Mouse (Mus musculus): Measurements from ENCODE around the gene Nin. TPM values are rescaled to one million over a fixed set of nuclear protein-coding genes. Genes with fewer than 3 reads are reported as not detected.

The Nin gene
- polyA plus RNA-seq, 1 experiment: 8.0 TPM

GRCm38 (mm10) chr12:70103257-70103656 is 10.3 kb downstream of the Nin start:
- H3K79me2 ChIP-seq (ENCODE audit: control insufficient read depth, insufficient read depth): peaks cover 58% of the 10 kb centered on the region
- H3ac ChIP-seq (ENCODE audit: control insufficient read depth, insufficient read length, low read depth): no peak overlapping the region
- no peak overlapping the region for H3K4me3 ChIP-seq (ENCODE audit: insufficient read depth, poor library complexity, severe bottlenecking)
- TF ChIP-seq USF1 (IDR thresholded peaks at IDR 0.05; ENCODE audit: low read depth) (no peak), CTCF (IDR thresholded peaks at IDR 0.05; ENCODE audit: control insufficient read depth, insufficient read depth, insufficient read length) (no peak), MYOD1 (IDR thresholded peaks at IDR 0.05; ENCODE audit: control insufficient read depth, insufficient read length, low read depth) (no peak), MYOG (IDR thresholded peaks at IDR 0.05; ENCODE audit: control insufficient read depth, extremely low read depth, insufficient read length) (no peak), CEBPB (IDR thresholded peaks at IDR 0.05; ENCODE audit: low read depth) (no peak), MAX (IDR thresholded peaks at IDR 0.05) (no peak), FOSL1 (IDR thresholded peaks at IDR 0.05; ENCODE audit: insufficient read depth, low read length, poor library complexity, severe bottlenecking) (no peak)
- H3K27me3 ChIP-seq (ENCODE audit: control insufficient read depth, insufficient read depth, insufficient read length): no peaks in the 10 kb centered on the region
- H3K36me3 ChIP-seq (ENCODE audit: control insufficient read depth, insufficient read depth): peaks cover 10% of the 10 kb centered on the region
- peaks cover 21% of the 10 kb centered on the region for H3K79me3 ChIP-seq (ENCODE audit: low read depth)

- TF ChIP-seq MYOG (IDR thresholded peaks at IDR 0.05; ENCODE audit: control insufficient read depth, extremely low read depth, insufficient read length) (no peak), USF1 (IDR thresholded peaks at IDR 0.05; ENCODE audit: low read depth) (no peak), FOSL1 (IDR thresholded peaks at IDR 0.05; ENCODE audit: insufficient read depth, low read length, poor library complexity, severe bottlenecking) (no peak), CTCF (IDR thresholded peaks at IDR 0.05; ENCODE audit: control insufficient read depth, insufficient read depth, insufficient read length) (no peak), MAX (IDR thresholded peaks at IDR 0.05) (no peak), MYOD1 (IDR thresholded peaks at IDR 0.05; ENCODE audit: control insufficient read depth, insufficient read length, low read depth) (no peak), CEBPB (IDR thresholded peaks at IDR 0.05; ENCODE audit: low read depth) (no peak)
- Histone ChIP-seq H3ac (ENCODE audit: control insufficient read depth, insufficient read length, low read depth) (no peak overlapping the region), H3K36me3 (ENCODE audit: control insufficient read depth, insufficient read depth) (peaks cover 10% of the 10 kb centered on the region), H3K79me3 (ENCODE audit: low read depth) (peaks cover 19% of the 10 kb centered on the region), H3K27me3 (ENCODE audit: control insufficient read depth, insufficient read depth, insufficient read length) (no peaks in the 10 kb centered on the region), H3K4me3 (ENCODE audit: insufficient read depth, poor library complexity, severe bottlenecking) (no peak overlapping the region), H3K79me2 (ENCODE audit: control insufficient read depth, insufficient read depth) (peaks cover 50% of the 10 kb centered on the region)
Observed at GRCm38 (mm10) chr12:70102426-70102825, 11.1 kb downstream of the Nin start.

GRCm38 (mm10) chr12:70101823-70102222 is 11.7 kb downstream of the Nin start:
- Histone ChIP-seq H3K4me3 (ENCODE audit: insufficient read depth, poor library complexity, severe bottlenecking) (no peak overlapping the region), H3K36me3 (ENCODE audit: control insufficient read depth, insufficient read depth) (peaks cover 10% of the 10 kb centered on the region), H3K79me2 (ENCODE audit: control insufficient read depth, insufficient read depth) (peaks cover 50% of the 10 kb centered on the region), H3K79me3 (ENCODE audit: low read depth) (peaks cover 16% of the 10 kb centered on the region), H3K27me3 (ENCODE audit: control insufficient read depth, insufficient read depth, insufficient read length) (no peaks in the 10 kb centered on the region), H3ac (ENCODE audit: control insufficient read depth, insufficient read length, low read depth) (no peak overlapping the region)
- no peak for TF ChIP-seq MAX (IDR thresholded peaks at IDR 0.05)
- no peak for TF ChIP-seq USF1 (IDR thresholded peaks at IDR 0.05; ENCODE audit: low read depth)
- no peak for TF ChIP-seq MYOG (IDR thresholded peaks at IDR 0.05; ENCODE audit: control insufficient read depth, extremely low read depth, insufficient read length)
- no peak for TF ChIP-seq CTCF (IDR thresholded peaks at IDR 0.05; ENCODE audit: control insufficient read depth, insufficient read depth, insufficient read length)
- TF ChIP-seq CEBPB (IDR thresholded peaks at IDR 0.05; ENCODE audit: low read depth): no peak
- TF ChIP-seq FOSL1 (IDR thresholded peaks at IDR 0.05; ENCODE audit: insufficient read depth, low read length, poor library complexity, severe bottlenecking): no peak

- H3ac ChIP-seq (ENCODE audit: control insufficient read depth, insufficient read length, low read depth): no peak overlapping the region
- no peaks in the 10 kb centered on the region for H3K27me3 ChIP-seq (ENCODE audit: control insufficient read depth, insufficient read depth, insufficient read length)
- TF ChIP-seq FOSL1 (IDR thresholded peaks at IDR 0.05; ENCODE audit: insufficient read depth, low read length, poor library complexity, severe bottlenecking): no peak
- TF ChIP-seq MYOG (IDR thresholded peaks at IDR 0.05; ENCODE audit: control insufficient read depth, extremely low read depth, insufficient read length): no peak
- H3K79me3 ChIP-seq (ENCODE audit: low read depth): peaks cover 11% of the 10 kb centered on the region
- H3K4me3 ChIP-seq (ENCODE audit: insufficient read depth, poor library complexity, severe bottlenecking): no peak overlapping the region
- H3K79me2 ChIP-seq (ENCODE audit: control insufficient read depth, insufficient read depth): peaks cover 46% of the 10 kb centered on the region
- peaks cover 11% of the 10 kb centered on the region for H3K36me3 ChIP-seq (ENCODE audit: control insufficient read depth, insufficient read depth)
Observed at GRCm38 (mm10) chr12:70097901-70098300, 15.6 kb downstream of the Nin start.

- H3K27me3 ChIP-seq (ENCODE audit: control insufficient read depth, insufficient read depth, insufficient read length): no peaks in the 10 kb centered on the region
- H3K79me2 ChIP-seq (ENCODE audit: control insufficient read depth, insufficient read depth): peaks cover 46% of the 10 kb centered on the region
- no peak overlapping the region for H3K4me3 ChIP-seq (ENCODE audit: insufficient read depth, poor library complexity, severe bottlenecking)
- H3K36me3 ChIP-seq (ENCODE audit: control insufficient read depth, insufficient read depth): peaks cover 14% of the 10 kb centered on the region
- no peak for TF ChIP-seq USF1 (IDR thresholded peaks at IDR 0.05; ENCODE audit: low read depth)
- no peak for TF ChIP-seq CTCF (IDR thresholded peaks at IDR 0.05; ENCODE audit: control insufficient read depth, insufficient read depth, insufficient read length)
- H3ac ChIP-seq (ENCODE audit: control insufficient read depth, insufficient read length, low read depth): no peak overlapping the region
- peaks cover 11% of the 10 kb centered on the region for H3K79me3 ChIP-seq (ENCODE audit: low read depth)
Observed at GRCm38 (mm10) chr12:70097316-70097715, 16.2 kb downstream of the Nin start.

- TF ChIP-seq FOSL1 (IDR thresholded peaks at IDR 0.05; ENCODE audit: insufficient read depth, low read length, poor library complexity, severe bottlenecking): no peak
- TF ChIP-seq MYOD1 (IDR thresholded peaks at IDR 0.05; ENCODE audit: control insufficient read depth, insufficient read length, low read depth): no peak
- H3K79me2 ChIP-seq (ENCODE audit: control insufficient read depth, insufficient read depth): peaks cover 61% of the 10 kb centered on the region
- H3K79me3 ChIP-seq (ENCODE audit: low read depth): peaks cover 13% of the 10 kb centered on the region
- peaks cover 4% of the 10 kb centered on the region for H3K36me3 ChIP-seq (ENCODE audit: control insufficient read depth, insufficient read depth)
- H3K27me3 ChIP-seq (ENCODE audit: control insufficient read depth, insufficient read depth, insufficient read length): no peaks in the 10 kb centered on the region
- H3K4me3 ChIP-seq (ENCODE audit: insufficient read depth, poor library complexity, severe bottlenecking): no peak overlapping the region
- no peak overlapping the region for H3ac ChIP-seq (ENCODE audit: control insufficient read depth, insufficient read length, low read depth)
Observed at GRCm38 (mm10) chr12:70093266-70093893, 20.1 kb downstream of the Nin start.
